Mouse (Mus musculus) thymus, postnatal 4 days (tissue): ENCODE results near the gene Lpcat3.
"Not testable (repeated sequence)": the region's sequence is repeated elsewhere in the genome, so short reads cannot be mapped to it uniquely, and the experiment has no call there.

Experiments used
- DNase-seq: peaks from one replicate; pipeline ENCODE4 v3.0.0; 2021

Lpcat3 gene

GRCm38 (mm10) chr6:124679486-124679885 is 16.7 kb downstream of the Lpcat3 start:
- DNase-seq = no peak

DNA sequence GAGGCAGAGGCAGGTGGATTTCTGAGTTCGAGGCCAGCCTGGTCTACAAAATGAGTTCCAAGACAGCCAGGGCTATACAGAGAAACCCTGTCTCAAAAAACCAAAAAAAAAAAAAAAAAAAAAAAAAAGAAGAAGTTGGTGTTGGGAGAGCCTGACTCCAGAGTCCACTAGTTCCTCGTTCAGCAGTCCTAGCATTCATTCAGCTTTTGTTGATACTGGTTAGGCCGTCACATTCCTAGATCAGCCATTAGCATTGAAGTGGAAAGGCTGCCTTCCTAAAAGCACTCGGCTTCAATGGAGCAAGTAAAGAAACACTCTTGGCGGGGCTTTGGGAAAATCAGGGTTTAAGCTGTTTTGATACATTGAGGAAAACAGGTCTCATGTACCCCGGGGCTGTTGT is 19.5 kb downstream of the Lpcat3 start:
- DNase-seq = not testable (repeated sequence)

- DNase-seq = no peak
These were observed 21.0 kb downstream of the Lpcat3 start for GRCm38 (mm10) chr6:124683591-124684417.

- DNase-seq = no peak
These were observed 23.0 kb downstream of the Lpcat3 start for GRCm38 (mm10) chr6:124685606-124686386.

DNA sequence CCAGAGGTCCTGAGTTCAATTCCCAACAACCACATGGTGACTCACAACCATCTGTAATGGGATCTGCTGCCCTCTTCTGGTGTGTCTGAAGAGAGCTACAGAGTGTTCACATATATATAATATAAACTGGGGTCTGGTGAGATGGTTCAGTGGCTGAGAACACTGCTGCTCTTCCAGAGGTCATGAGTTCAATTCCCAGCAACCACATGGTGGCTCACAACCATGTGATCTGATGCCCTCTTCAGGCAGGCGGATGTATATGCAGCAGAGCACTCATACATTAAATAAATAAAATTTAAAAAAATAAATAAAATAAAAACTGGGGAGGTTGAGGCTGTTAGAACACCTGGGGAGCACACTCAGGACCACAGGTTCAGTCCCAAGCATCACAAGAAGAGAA is 23.8 kb downstream of the Lpcat3 start:
- DNase-seq = not testable (repeated sequence)

DNA sequence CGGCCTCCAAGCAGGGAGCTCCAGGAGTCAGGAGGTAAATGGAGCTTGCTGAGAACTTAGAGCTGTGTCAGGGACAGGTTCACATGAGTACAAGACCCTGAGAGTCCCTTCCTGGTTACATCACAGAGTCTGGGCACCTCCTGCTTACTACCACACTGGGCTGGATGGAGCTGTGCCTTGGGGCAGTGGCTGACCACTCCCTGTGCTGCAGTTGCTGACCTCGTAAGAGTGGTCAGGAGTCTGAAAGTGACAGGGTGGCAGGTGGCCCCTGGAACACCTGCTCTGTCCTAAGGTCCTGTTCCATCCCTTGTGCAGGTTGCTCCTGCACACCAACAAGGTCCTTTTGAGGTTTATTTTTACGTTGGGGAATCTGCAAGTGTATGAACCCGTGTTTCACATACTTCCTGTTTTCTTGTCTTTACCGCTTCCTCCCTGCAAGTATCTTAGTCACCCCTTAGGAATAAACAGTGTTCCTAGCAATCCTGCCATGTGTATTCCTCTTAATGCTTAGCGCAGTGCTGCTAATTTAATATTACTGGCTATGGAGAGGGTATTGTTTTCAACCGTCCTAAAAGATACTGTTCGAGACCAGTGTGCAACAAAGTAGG is 25.4 kb downstream of the Lpcat3 start:
- no peak for DNase-seq

GRCm38 (mm10) chr6:124689011-124689410 is 26.2 kb downstream of the Lpcat3 start:
- no peak for DNase-seq

GRCm38 (mm10) chr6:124690517-124690916 is 27.7 kb downstream of the Lpcat3 start:
- DNase-seq = no peak

DNA sequence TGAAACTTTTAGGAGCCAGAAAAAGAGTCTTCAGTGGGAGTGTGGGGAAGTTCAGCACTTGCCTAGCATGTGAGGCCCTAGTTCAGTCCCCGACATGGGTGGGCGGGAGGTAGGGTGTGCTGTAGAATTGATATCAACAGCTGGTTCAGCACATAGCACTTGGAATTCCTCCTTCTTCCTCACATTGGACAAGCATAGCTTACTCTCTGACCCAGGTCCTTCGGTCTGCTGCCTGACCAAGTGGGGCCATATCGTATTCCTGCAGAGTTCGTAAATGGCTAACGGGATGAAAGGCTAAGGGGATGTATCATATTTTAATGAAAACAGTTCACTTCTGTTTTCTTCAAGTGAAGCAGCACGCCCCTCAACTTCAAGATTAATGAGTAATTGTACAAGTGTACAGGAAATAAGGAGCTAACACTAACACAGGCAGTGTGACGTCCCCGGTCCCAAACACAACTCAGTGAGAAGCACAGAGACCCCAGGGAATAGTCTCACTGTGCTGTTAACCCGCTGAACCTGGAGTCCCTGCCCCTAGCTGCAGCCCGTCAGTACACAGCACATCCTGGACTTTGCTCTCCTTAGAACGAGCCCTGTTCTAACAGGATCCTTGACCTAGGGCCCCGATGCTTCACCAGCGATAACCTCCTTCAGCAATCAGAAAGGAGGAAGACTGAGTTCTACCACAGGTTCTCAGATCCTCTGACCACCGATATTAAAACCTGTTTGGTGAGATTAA is 30.6 kb downstream of the Lpcat3 start:
- DNase-seq = no peak

- peak; percentile 36 for DNase-seq
These were observed 31.5 kb downstream of the Lpcat3 start for GRCm38 (mm10) chr6:124694166-124694955.

DNA sequence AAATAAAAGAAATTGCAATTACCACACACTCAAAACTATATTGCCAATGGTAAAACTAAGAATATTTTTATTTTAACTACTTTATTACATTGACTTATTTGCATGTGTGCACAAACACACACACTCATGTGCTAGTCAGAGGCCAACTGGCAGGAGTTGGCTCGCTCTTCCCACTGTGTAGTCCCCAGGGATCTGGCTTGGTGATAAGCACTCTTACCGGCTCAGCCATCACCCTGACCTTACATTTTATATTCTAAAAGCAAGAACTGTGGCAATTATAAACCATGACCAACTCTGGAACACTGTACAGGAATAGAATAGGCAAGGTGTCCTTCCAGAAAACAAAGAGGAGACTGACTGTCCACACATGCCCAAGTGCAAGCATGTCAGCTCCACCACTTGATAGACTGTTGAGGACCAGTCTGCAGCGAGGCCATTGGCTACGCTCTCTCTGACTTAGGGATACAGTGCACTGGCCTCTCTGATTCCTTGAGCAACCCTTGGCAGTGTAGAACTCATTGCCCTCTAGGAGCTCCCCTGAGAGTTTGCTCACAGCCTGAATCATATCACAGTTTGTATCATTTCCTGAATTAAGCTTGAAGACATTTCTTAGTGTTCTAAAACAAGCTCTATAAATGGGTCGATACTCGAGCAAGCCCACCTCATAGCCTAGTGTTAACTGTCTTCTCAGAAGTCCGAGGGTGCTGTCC is 33.8 kb downstream of the Lpcat3 start:
- DNase-seq = no peak

DNA sequence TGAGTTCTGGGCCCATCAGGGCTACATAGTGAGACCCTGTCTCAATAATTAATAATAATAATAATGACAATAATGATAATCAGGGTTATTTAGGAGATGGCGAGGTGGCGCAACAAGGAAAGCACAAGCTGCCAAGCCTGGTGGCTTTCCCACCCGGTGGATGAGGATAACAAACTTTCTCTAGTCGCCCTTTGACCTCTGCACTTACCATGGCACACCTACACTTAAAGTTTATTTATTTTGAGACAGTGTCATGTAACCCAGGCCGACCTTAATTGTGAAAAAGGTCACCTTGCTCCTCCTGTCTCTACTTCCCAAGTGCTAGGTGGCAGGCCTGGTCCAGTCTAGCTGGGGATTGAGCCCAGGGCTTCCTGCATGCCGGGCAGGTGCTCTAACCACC is 35.9 kb downstream of the Lpcat3 start:
- no peak for DNase-seq

- DNase-seq = no peak
These were observed 36.5 kb downstream of the Lpcat3 start for GRCm38 (mm10) chr6:124699366-124699765.

GRCm38 (mm10) chr6:124699962-124700610 is 37.3 kb downstream of the Lpcat3 start:
- no peak for DNase-seq

DNA sequence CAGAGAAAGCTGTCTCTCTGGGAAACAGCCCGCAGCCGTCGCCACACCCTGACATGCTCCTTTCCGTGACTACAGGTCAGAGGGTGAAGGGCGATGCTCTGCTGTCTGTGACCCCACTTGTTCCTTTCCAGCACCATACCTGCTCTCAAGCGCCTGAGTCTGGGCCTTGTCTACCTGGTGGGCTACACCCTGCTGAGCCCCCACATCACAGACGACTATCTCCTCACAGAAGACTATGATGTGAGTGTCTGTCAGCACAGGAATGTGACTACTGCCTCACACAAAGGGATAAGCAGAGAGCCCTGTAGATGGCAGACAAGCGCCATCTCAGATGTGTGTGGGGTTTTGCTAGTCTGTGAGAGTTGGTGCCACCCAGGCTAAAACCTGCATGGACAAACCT is 38.5 kb downstream of the Lpcat3 start:
- DNase-seq = peak; percentile 70

- no peak for DNase-seq
These were observed 39.4 kb downstream of the Lpcat3 start for GRCm38 (mm10) chr6:124702102-124702783.

DNA sequence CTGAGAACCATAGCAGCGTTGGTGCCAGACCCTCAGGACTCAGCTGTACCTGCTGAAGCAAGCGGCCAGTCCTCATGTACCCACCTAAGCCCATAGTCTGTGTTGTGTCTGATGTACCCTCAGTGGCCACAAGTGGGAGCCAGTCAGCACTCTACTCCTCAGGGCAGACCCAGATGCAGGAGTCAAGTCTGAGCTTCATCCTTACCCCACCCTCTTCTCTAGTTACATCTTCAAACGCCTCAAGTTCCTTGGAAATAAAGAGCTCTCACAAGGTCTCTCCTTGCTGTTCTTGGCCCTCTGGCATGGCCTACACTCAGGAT is 39.9 kb downstream of the Lpcat3 start:
- peak; percentile 89 for DNase-seq

- no peak for DNase-seq
These were observed 41.0 kb downstream of the Lpcat3 start for GRCm38 (mm10) chr6:124703789-124704188.

DNA sequence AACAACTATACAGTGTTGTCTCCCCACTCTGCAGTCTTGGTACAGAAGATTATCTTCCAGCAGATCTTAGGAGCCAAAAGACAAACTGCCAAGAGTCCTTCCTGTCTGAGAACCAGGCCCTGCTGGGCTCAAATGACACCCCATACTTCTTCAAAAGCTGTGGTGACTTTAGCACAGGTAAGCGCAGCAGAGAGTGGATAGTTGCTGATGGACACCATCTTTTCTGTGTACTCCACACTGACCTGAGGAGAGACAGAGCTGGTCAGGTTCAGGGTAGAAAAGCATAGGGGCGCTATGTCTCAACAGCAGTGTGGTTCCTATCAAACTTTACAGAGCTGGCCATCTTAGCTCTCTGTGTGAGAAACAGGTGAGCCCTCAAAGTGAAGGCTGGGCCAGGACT is 41.6 kb downstream of the Lpcat3 start:
- DNase-seq = no peak

GRCm38 (mm10) chr6:124706061-124706627 is 43.3 kb downstream of the Lpcat3 start:
- DNase-seq = no peak
